13 mouse cellular contexts compared by ENCODE assay signal in genomic region chr13:58537916-58538233, GRCm38 (mm10).
DNase-seq lines count a peak whose midpoint lies in the region; ATAC-seq lines count a peak whose summit lies in the region.
"Had no signal": no experiment of that assay in that cellular context is flagged by ENCODE, and none has a peak within 500 bp of the region (broad histone marks: within the 10 kb centered on the region; RNA-seq: fewer than 3 reads in every experiment).

No protein-coding gene starts in this region.

- ATAC-seq in erythroblast, adult 5-6 weeks (replicated peaks; ENCODE audit: low FRiP score, poor library complexity, severe bottlenecking): peak; percentile 77
- peak; percentile 35; the same call in 1 of the 2 replicates for ATAC-seq in megakaryocyte, adult 5-6 weeks (ENCODE audit: poor library complexity, severe bottlenecking)
- ATAC-seq: forebrain, postnatal 0 days; inflammation-experienced regulatory T-cells, adult 6 months had no signal

- peak; percentile 10 for DNase-seq in adrenal gland, postnatal 14 days
- no peak for DNase-seq in adrenal gland, adult 18-20 months (ENCODE audit: low spot score in 2 of 2)
- DNase-seq in 3T3-L1 (ENCODE audit: low read depth, low spot score): peak; percentile 33
- DNase-seq in cerebellum, postnatal 10 days: no peak
- no peak for DNase-seq in kidney, postnatal 4 days
- DNase-seq in layer of hippocampus, adult 18-20 months (ENCODE audit: low spot score in 2 of 2): no peak
- DNase-seq: forebrain, postnatal 0 days; gastrocnemius, postnatal 10 days; kidney, postnatal 14 days; thymus, postnatal 4 days had no signal

Comparison
In these comparisons a context has a peak if more than half of its experiments do, and no peak if none do; other contexts are left out.
1. DNase-seq: peak in adrenal gland, postnatal 14 days (single experiment) and 3T3-L1 (single experiment); none in adrenal gland, adult 18-20 months (0 of 2), cerebellum, postnatal 10 days (0 of 2), kidney, postnatal 4 days (0 of 2) and layer of hippocampus, adult 18-20 months (0 of 2).